ENCODE assay signal across 13 mouse cellular contexts in the genomic region with DNA sequence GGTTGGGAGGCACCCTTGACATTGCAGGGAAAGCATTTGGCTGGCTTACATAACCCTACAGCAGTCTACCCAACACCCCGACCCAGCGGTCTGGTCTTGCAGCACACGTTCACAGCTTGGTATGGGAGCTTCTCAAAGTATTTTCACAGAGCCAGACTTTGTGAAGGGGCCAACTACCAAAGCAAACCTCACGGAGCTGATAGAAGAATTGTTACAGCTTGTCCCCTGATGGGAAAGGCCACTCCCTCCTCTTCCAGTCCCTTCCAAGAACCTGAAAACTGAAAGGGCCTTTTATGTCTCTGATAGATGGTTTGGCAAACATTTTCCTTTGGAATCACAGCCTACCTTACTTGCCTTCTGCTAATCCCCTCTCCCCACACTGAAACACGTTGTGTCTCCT.
"Had no signal": no experiment of that assay in that cellular context is flagged by ENCODE, and none has a peak within 500 bp of the region (broad histone marks: within the 10 kb centered on the region; RNA-seq: fewer than 3 reads in every experiment).

No protein-coding gene starts in this region.

- H3K36me3 ChIP-seq: limb, embryonic 10.5 days; liver, embryonic 15.5 days; midbrain, embryonic 13.5 days; neural tube, embryonic 15.5 days had no signal

- H3K4me1 ChIP-seq: liver, embryonic 15.5 days had no signal

- DNase-seq: kidney, adult 18-20 months; kidney, postnatal 10 days; kidney, postnatal 4 days; lung, adult 2 months; lung, postnatal 10 days; right cerebral cortex, adult 18-20 months; thymus, postnatal 4 days had no signal

- H3K9ac ChIP-seq: liver, embryonic 15.5 days; midbrain, embryonic 13.5 days; neural tube, embryonic 15.5 days had no signal

- ATAC-seq: midbrain, embryonic 13.5 days had no signal

- H3K4me3 ChIP-seq: layer of hippocampus, adult 2 months; limb, embryonic 10.5 days; liver, embryonic 15.5 days; midbrain, embryonic 13.5 days; neural tube, embryonic 15.5 days had no signal

- H3K27ac ChIP-seq: layer of hippocampus, adult 2 months; limb, embryonic 10.5 days; liver, embryonic 15.5 days; midbrain, embryonic 13.5 days; neural tube, embryonic 15.5 days had no signal

- H3K4me2 ChIP-seq: liver, embryonic 11.5 days; liver, embryonic 15.5 days; midbrain, embryonic 13.5 days; neural tube, embryonic 15.5 days had no signal

- H3K9me3 ChIP-seq: limb, embryonic 10.5 days; liver, embryonic 15.5 days; midbrain, embryonic 13.5 days; neural tube, embryonic 15.5 days had no signal

- H3K27me3 ChIP-seq: liver, embryonic 15.5 days; midbrain, embryonic 13.5 days; neural tube, embryonic 15.5 days had no signal
